Mouse (Mus musculus) limb, embryonic 14.5 days (tissue): Measurements from ENCODE around the gene Olfr1320. TPM values are rescaled to one million over a fixed set of nuclear protein-coding genes. Genes with fewer than 3 reads are reported as not detected.
"Not testable (repeated sequence)": the region's sequence is repeated elsewhere in the genome, so short reads cannot be mapped to it uniquely, and the experiment has no call there.

Experiments
- ATAC-seq: fragments of 200-750 bp; cut with Nextera tagmentation; 2 replicates; pipeline ENCODE4 v1.8.0; 2017; ENCODE audit warnings: low read depth, moderate number of reproducible peaks, moderate TSS enrichment; ENCODE audit not compliant: low FRiP score
- DNase-seq: peaks from one replicate; pipeline ENCODE4 v3.0.0-alpha.2; 2015; ENCODE audit warnings: low spot score
- H3K27ac ChIP-seq: fragments of 300-500 bp; sonication (generic); replicated peaks from 2 replicates; pipeline ENCODE4 v1.5.1; 2014; ENCODE audit warnings: low read depth, mild to moderate bottlenecking, low read length, moderate library complexity, mixed read lengths
- H3K27me3 ChIP-seq: fragments of 300-500 bp; sonication (generic); 2 replicates; pipeline ENCODE4 v1.6.1; 2014; ENCODE audit warnings: low read length, mixed read lengths; ENCODE audit not compliant: control insufficient read depth, insufficient read depth
- H3K36me3 ChIP-seq: fragments of 300-500 bp; sonication (generic); 2 replicates; pipeline ENCODE4 v1.6.1; 2014; ENCODE audit warnings: mild to moderate bottlenecking, low read length, moderate library complexity, mixed read lengths; ENCODE audit not compliant: control insufficient read depth, insufficient read depth
- H3K4me1 ChIP-seq: fragments of 300-500 bp; sonication (generic); 2 replicates; pipeline ENCODE4 v1.6.1; 2014; ENCODE audit warnings: antibody characterized with exemption, low read length, mixed read lengths; ENCODE audit not compliant: control insufficient read depth, insufficient read depth
- H3K4me2 ChIP-seq: fragments of 300-500 bp; sonication (generic); replicated peaks from 2 replicates; pipeline ENCODE4 v1.6.1; 2014; ENCODE audit warnings: low read depth, mild to moderate bottlenecking, low read length, moderate library complexity; ENCODE audit not compliant: severe bottlenecking
- H3K4me3 ChIP-seq: fragments of 300-500 bp; sonication (generic); replicated peaks from 2 replicates; pipeline ENCODE4 v1.5.1; 2014; ENCODE audit warnings: low read length
- H3K9ac ChIP-seq: fragments of 300-500 bp; sonication (generic); 2 replicates; pipeline ENCODE4 v1.6.1; 2014; ENCODE audit warnings: mild to moderate bottlenecking, low read depth, low read length, moderate library complexity; ENCODE audit not compliant: severe bottlenecking
- H3K9me3 ChIP-seq: fragments of 300-500 bp; sonication (generic); 2 replicates; pipeline ENCODE4 v1.6.1; 2016; ENCODE audit warnings: low read length; ENCODE audit not compliant: control insufficient read depth
- POLR2A ChIP-seq: fragments of 200-500 bp; IDR thresholded peaks from 2 replicates; pipeline ENCODE4 v1.8.0; 2012; ENCODE audit warnings: inconsistent platforms, mild to moderate bottlenecking, moderate library complexity, borderline replicate concordance; ENCODE audit not compliant: insufficient read depth, insufficient read length; ENCODE audit errors: extremely low read depth
- WGBS: fragments of 180-500 bp; shearing (Covaris S2); extraction: QIAGEN DNeasy Blood & Tissue Kit; methylation state at CpG from one replicate; pipeline ENCODE4 v1.1.7; 2014; 5-methylcytosine and 5-hydroxymethylcytosine counted together
- polyA plus RNA-seq, 2 experiments: library from polyadenylated mRNA; depleted of rRNA in 1 of 2; stranded (reverse) in 1 of 2; unstranded in 1 of 2; fragments of >200 nt; fragmentation: Nextera tagmentation in 1 of 2; extraction: Ambion mirVana in 1 of 2; gene quantifications; 2 replicates each; pipeline versions ENCODE4 v1.2.1 to v1.2.3; 2012 to 2014

Olfr1320 gene
- polyA plus RNA-seq (2012; rRNA removed) (not detected in 2 replicates), polyA plus RNA-seq (2014; fragmentation: Nextera tagmentation; extraction: Ambion mirVana) (not detected in 2 replicates)

DNA sequence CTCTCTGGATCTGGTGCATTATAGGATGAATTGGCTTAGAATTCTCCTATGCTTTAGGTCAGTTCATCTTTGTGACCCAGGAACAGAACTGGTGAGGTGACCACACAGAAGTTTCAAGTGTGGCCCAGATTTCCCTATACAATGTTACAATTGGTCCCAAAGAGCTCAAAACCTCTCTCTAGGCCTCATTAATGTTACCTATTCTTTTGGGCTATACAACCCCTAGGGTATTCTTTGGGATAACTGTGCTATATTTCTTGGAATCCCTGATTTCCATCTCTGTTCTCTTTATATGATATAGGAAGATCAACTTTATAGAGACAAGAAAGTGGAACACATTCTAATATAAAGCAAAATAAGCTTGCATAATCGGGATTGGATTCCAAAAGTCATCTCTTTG is at the start of gene Olfr1320:
Gene Olfr1320, plus strand, starts transcription at position 301 of the 400 bp plus-strand sequence.
- no peak within 1 kb of the TSS for H3K27ac ChIP-seq
- H3K27me3 ChIP-seq: no peaks in the 10 kb centered on the region
- no peak for ATAC-seq
- H3K36me3 ChIP-seq: no peaks in the 10 kb centered on the region
- WGBS: 89% methylated on average over 1 of the region's 1 CpGs
- H3K4me3 ChIP-seq: no peak within 1 kb of the TSS
- DNase-seq: no peak
- H3K4me2 ChIP-seq: no peak within 1 kb of the TSS
- H3K9me3 ChIP-seq: no peaks in the 10 kb centered on the region
- no peak within 1 kb of the TSS for H3K9ac ChIP-seq
- TF ChIP-seq POLR2A: no peak
- no peaks in the 10 kb centered on the region for H3K4me1 ChIP-seq

DNA sequence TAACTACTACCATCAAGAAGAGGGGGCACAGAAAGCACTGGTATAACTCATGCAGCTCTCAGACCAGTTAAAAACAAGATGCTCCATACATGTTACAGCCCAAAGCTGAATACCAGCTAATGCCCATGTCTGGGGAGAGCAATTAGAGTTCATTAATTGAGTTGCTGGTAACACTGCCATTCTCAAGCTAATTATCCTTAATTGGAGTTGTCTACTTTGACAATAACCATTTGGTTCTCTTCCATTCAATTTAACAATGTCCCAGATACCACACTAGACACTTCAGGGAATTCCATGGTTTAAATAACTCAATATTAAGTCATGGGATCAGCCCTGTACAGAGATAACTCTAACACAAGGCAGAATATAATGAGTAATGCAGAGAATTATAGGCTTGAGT is 44.6 kb upstream of the Olfr1320 start:
- H3K9me3 ChIP-seq: no peaks in the 10 kb centered on the region
- H3K4me3 ChIP-seq: no peak overlapping the region
- H3K27me3 ChIP-seq: no peaks in the 10 kb centered on the region
- H3K4me2 ChIP-seq: no peak overlapping the region
- H3K9ac ChIP-seq: no peak overlapping the region
- no peak overlapping the region for H3K27ac ChIP-seq
- no peak for DNase-seq
- H3K36me3 ChIP-seq: no peaks in the 10 kb centered on the region
- no peak for TF ChIP-seq POLR2A
- no peaks in the 10 kb centered on the region for H3K4me1 ChIP-seq
- no peak for ATAC-seq

DNA sequence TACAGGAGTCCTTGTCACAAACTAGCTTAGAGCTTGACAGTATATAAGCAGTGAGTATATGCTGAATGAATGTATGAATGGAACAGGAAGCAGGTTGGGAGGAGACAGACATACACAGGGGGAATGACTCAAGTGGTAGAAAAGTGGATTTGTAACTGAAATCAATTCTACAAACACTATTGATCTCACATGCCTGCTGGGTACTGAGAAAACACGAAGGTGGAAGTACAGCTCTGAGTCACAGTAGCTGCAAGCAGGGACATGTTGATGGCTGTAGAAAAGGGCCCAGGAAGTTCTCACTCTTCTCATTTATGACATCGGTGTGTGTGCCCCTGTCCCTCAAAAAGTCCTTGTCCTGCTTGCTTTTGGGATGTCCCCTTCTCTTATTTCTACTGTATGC is 40.9 kb upstream of the Olfr1320 start:
- no peak for DNase-seq
- no peak for TF ChIP-seq POLR2A
- Histone ChIP-seq H3K9ac (no peak overlapping the region), H3K9me3 (no peaks in the 10 kb centered on the region), H3K36me3 (no peaks in the 10 kb centered on the region), H3K4me1 (no peaks in the 10 kb centered on the region), H3K4me3 (no peak overlapping the region), H3K27me3 (no peaks in the 10 kb centered on the region), H3K27ac (no peak overlapping the region), H3K4me2 (no peak overlapping the region)
- WGBS: 71% methylated on average over 2 of the region's 2 CpGs
- ATAC-seq: no peak

DNA sequence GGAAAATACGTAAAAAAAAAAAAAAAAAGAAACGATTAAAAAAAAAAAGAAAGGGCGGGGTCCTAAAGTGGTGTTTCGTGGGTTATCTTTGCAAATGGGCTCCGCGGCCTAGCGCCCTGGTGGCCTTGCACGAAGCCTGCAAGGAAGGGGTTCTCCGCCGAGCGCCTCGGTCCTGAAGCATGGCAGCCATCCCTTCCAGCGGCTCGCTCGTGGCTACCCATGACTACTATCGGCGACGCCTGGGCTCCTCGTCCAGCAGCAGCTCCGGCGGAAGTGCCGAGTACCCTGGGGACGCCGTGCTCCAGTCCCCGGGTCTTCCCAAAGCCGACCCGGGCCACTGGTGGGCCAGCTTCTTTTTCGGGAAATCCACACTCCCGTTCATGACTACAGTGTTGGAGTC is 11.4 kb upstream of the Olfr1320 start:
- DNase-seq, H3K36me3 ChIP-seq, H3K4me2 ChIP-seq, ATAC-seq, H3K27ac ChIP-seq, H3K4me3 ChIP-seq, H3K9me3 ChIP-seq, H3K9ac ChIP-seq, H3K4me1 ChIP-seq, H3K27me3 ChIP-seq: not testable (repeated sequence)
- WGBS: 91% methylated on average over 28 of the region's 29 CpGs

Other genes with a start within 250 kb of the Olfr1320 start
- 7.2 and 10.6 TPM in 2 replicates for gene Arhgap36, start 208.4 kb upstream of the Olfr1320 start, polyA plus RNA-seq (2012; rRNA removed)
- gene Arhgap36, start 208.4 kb upstream of the Olfr1320 start, polyA plus RNA-seq (2014; fragmentation: Nextera tagmentation; extraction: Ambion mirVana): 10.0 and 17.1 TPM in 2 replicates
- not detected in 2 replicates for gene Olfr1321, start 62.7 kb downstream of the Olfr1320 start, polyA plus RNA-seq (2012; rRNA removed)
- not detected in 2 replicates for gene Olfr1321, start 62.7 kb downstream of the Olfr1320 start, polyA plus RNA-seq (2014; fragmentation: Nextera tagmentation; extraction: Ambion mirVana)
- gene Igsf1, start 125.4 kb downstream of the Olfr1320 start, polyA plus RNA-seq (2012; rRNA removed): 1.9 and 2.0 TPM in 2 replicates
- 2.8 and 3.3 TPM in 2 replicates for gene Igsf1, start 125.4 kb downstream of the Olfr1320 start, polyA plus RNA-seq (2014; fragmentation: Nextera tagmentation; extraction: Ambion mirVana)
- gene Olfr1322, start 219.2 kb downstream of the Olfr1320 start, polyA plus RNA-seq (2012; rRNA removed): not detected in 2 replicates
- not detected in 2 replicates for gene Olfr1322, start 219.2 kb downstream of the Olfr1320 start, polyA plus RNA-seq (2014; fragmentation: Nextera tagmentation; extraction: Ambion mirVana)